Mouse (Mus musculus) thymus, adult 2 months (tissue): ENCODE measurements at regions not wholly inside any gene's neighbourhood (a gene's known extent, or its start where the extent isn't known, plus 50 kb on each side); places are given as distances from the start of the nearest gene placed in this dataset.

ENCODE experiments used
- CTCF ChIP-seq: fragments of 200-500 bp; IDR thresholded peaks from 2 replicates; pipeline ENCODE4 v1.5.1; 2012; ENCODE audit warnings: mild to moderate bottlenecking, control low read depth, low read length, moderate library complexity, borderline replicate concordance; ENCODE audit not compliant: control insufficient read depth, poor library complexity, insufficient read depth; ENCODE audit errors: extremely low read depth
- POLR2A ChIP-seq: fragments of 200-500 bp; IDR thresholded peaks from 2 replicates; pipeline ENCODE4 v1.6.1; 2012; ENCODE audit warnings: mild to moderate bottlenecking, low read length, control low read depth, moderate library complexity; ENCODE audit not compliant: control insufficient read depth, poor library complexity, insufficient read depth; ENCODE audit errors: extremely low read depth

GRCm38 (mm10) chr5:43344441-43344840, 111.5 kb downstream of the Cpeb2 start:
- TF ChIP-seq CTCF (no peak), POLR2A (no peak)
